Mouse (Mus musculus): ENCODE measurements around the gene Raf1.
"Not testable (repeated sequence)": the region's sequence is repeated elsewhere in the genome, so short reads cannot be mapped to it uniquely, and the experiment has no call there.

The Raf1 gene

GRCm38 (mm10) chr6:115681066-115681465, 4.6 kb upstream of the Raf1 start:
- no peak for DNase-seq (ENCODE audit: low read depth, low spot score)

- DNase-seq (ENCODE audit: low read depth, low spot score) = no peak
Observed at GRCm38 (mm10) chr6:115678012-115678411, 1.6 kb upstream of the Raf1 start.

- DNase-seq (ENCODE audit: low read depth, low spot score) = no peak
Observed at GRCm38 (mm10) chr6:115677441-115677840, 1.0 kb upstream of the Raf1 start.

- peak; percentile 21 for DNase-seq (ENCODE audit: low read depth, low spot score)
Observed at GRCm38 (mm10) chr6:115675508-115676336, 713 bp downstream of the Raf1 start.

GRCm38 (mm10) chr6:115675166-115675507, 1.3 kb downstream of the Raf1 start:
- no peak for DNase-seq (ENCODE audit: low read depth, low spot score)

- DNase-seq (ENCODE audit: low read depth, low spot score) = no peak
Observed at GRCm38 (mm10) chr6:115674316-115674715, 2.1 kb downstream of the Raf1 start.

GRCm38 (mm10) chr6:115672700-115673099, 3.7 kb downstream of the Raf1 start:
- DNase-seq (ENCODE audit: low read depth, low spot score) = no peak

- DNase-seq (ENCODE audit: low read depth, low spot score) = no peak
Observed at GRCm38 (mm10) chr6:115666641-115667040, 9.8 kb downstream of the Raf1 start.

GRCm38 (mm10) chr6:115664268-115664667, 12.2 kb downstream of the Raf1 start:
- no peak for DNase-seq (ENCODE audit: low read depth, low spot score)

- DNase-seq (ENCODE audit: low read depth, low spot score) = no peak
Observed at GRCm38 (mm10) chr6:115658802-115659201, 17.6 kb downstream of the Raf1 start.

- DNase-seq (ENCODE audit: low read depth, low spot score) = no peak
Observed at GRCm38 (mm10) chr6:115653939-115654338, 22.5 kb downstream of the Raf1 start.

- no peak for DNase-seq (ENCODE audit: low read depth, low spot score)
Observed at GRCm38 (mm10) chr6:115651719-115652118, 24.7 kb downstream of the Raf1 start.

- no peak for DNase-seq (ENCODE audit: low read depth, low spot score)
Observed at GRCm38 (mm10) chr6:115650476-115651427, 25.7 kb downstream of the Raf1 start.

GRCm38 (mm10) chr6:115649792-115650365, 26.6 kb downstream of the Raf1 start:
- no peak for DNase-seq (ENCODE audit: low read depth, low spot score)

GRCm38 (mm10) chr6:115643315-115643714, 33.1 kb downstream of the Raf1 start:
- no peak for DNase-seq (ENCODE audit: low read depth, low spot score)

- not testable (repeated sequence) for DNase-seq (ENCODE audit: low read depth, low spot score)
Observed at GRCm38 (mm10) chr6:115638188-115638587, 38.2 kb downstream of the Raf1 start.

- DNase-seq (ENCODE audit: low read depth, low spot score) = no peak
Observed at GRCm38 (mm10) chr6:115634015-115634414, 42.4 kb downstream of the Raf1 start.

GRCm38 (mm10) chr6:115631056-115631795, 45.2 kb downstream of the Raf1 start:
- no peak for DNase-seq (ENCODE audit: low read depth, low spot score)

- no peak for DNase-seq (ENCODE audit: low read depth, low spot score)
Observed at GRCm38 (mm10) chr6:115626121-115626520, 50.3 kb downstream of the Raf1 start.

GRCm38 (mm10) chr6:115620942-115621341, 55.5 kb downstream of the Raf1 start:
- no peak for DNase-seq (ENCODE audit: low read depth, low spot score)

- no peak for DNase-seq (ENCODE audit: low read depth, low spot score)
Observed at GRCm38 (mm10) chr6:115619818-115620217, 56.6 kb downstream of the Raf1 start.
